Mouse (Mus musculus) neutrophil, adult 5-6 weeks (primary cell): ENCODE results near the gene Tmprss3. TPM values are rescaled to one million over a fixed set of nuclear protein-coding genes. Genes with fewer than 3 reads are reported as not detected.
A peak's percentile ranks its signal among the peaks of the same experiment; 100 is the strongest.

Source experiments
- ATAC-seq: fragments of 151-379, 151-347 bp; 2 replicates; pipeline ENCODE4 v1.8.0; 2017; ENCODE audit warnings: mild to moderate bottlenecking, moderate TSS enrichment; ENCODE audit not compliant: insufficient number of reproducible peaks, poor library complexity, low FRiP score, severe bottlenecking; ENCODE audit errors: extremely low read depth
- total RNA-seq: library from RNA; stranded (forward); fragments of 200-1000 nt; gene quantifications from 2 replicates; pipeline ENCODE4 v1.2.3, GENCODE M21; 2017

The Tmprss3 gene
- total RNA-seq, 1 experiment from 2014 or later = 0.23 TPM

GRCm38 (mm10) chr17:31207771-31208334, 9.1 kb upstream of the Tmprss3 start, which contains the start of gene Ubash3a:
Ubash3a (plus strand) TSS chr17:31207873.
- peak; percentile 22; the same call in 1 of the 2 replicates for ATAC-seq

DNA sequence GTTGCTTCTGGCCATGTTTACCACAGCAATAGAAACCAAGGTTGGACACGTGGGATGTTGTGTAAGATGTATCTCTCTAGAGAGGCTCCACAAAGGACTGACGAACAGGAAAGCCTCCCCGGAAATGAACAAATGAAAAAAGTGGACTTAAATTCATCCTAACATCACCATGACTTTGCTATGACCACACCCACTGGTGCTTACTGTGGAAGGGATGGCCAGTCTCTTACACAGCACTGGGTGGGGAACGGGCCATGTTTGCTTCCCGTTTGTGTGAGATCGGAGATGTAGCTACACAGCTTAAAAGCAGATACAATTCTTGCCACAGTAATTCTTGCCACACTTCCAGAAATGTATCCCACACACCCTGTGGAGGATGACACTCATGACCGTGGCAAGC, 2.5 kb downstream of the Tmprss3 start:
- 0 out of 2 replicates have a peak, but pooled peaks have one; percentile 15 for ATAC-seq

DNA sequence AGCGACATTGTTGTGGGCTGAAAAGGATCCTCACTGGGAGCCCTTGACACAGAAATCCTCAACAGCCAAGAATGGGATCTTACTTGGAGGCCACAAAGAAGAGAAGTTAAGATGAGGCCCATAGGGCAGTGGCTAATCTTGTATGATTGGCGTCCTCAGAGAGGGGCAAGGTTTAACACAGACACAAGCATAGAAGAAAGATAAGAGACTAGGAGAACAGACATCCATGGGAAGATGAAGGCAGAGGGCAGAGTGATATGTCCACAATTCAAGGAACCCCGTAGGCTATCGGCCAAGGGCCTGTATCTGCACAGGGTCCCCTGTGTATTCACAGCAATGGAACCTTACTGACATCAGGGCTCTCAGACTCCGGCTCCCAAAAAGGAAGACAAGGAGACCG, 3.6 kb downstream of the Tmprss3 start:
- no peak for ATAC-seq

GRCm38 (mm10) chr17:31193360-31193759, 5.4 kb downstream of the Tmprss3 start:
- ATAC-seq = no peak

- ATAC-seq = no peak
Measured at GRCm38 (mm10) chr17:31192663-31193062, 6.1 kb downstream of the Tmprss3 start.

DNA sequence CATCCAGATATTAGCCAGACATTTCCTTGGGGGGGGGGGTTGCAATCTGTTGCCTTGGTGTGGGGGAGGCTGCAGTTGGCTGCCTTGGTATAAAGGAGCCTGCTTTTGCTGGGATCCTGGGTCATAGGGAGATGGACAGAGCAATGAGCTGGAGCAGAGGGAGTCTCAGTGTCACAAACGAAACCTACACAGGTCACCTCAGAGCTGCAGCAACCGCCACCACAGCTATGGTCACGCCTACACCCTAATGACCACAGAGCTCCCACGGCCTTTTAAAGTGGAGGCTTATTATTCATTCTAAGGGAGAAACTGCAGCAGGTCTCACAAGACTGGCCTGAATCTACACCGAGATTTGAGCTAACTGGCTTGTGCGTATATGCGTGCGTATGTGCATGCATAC, 7.0 kb downstream of the Tmprss3 start:
- no peak for ATAC-seq

DNA sequence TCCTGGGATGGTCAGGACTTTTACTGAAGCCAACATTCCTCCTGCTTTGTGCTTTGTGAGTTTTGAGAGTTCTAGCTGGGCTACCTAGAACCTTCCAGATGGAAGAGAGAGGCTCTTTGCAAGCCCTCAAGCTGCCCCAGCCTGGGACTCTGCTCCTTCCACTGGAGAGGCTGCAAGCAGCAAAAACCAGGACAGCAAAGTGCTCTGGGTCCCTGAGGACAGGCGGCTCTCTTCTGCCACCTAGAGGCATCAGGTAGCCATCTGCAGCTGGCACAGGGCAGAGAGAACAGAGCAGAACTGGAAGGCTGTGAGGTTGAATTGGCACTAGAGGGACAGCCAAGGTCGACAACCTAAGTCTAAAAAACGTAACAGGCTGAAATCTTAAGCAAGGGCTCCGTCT, 11.4 kb downstream of the Tmprss3 start:
- peak; percentile 68 for ATAC-seq

GRCm38 (mm10) chr17:31184269-31184990, 14.3 kb downstream of the Tmprss3 start:
- ATAC-seq = no peak

DNA sequence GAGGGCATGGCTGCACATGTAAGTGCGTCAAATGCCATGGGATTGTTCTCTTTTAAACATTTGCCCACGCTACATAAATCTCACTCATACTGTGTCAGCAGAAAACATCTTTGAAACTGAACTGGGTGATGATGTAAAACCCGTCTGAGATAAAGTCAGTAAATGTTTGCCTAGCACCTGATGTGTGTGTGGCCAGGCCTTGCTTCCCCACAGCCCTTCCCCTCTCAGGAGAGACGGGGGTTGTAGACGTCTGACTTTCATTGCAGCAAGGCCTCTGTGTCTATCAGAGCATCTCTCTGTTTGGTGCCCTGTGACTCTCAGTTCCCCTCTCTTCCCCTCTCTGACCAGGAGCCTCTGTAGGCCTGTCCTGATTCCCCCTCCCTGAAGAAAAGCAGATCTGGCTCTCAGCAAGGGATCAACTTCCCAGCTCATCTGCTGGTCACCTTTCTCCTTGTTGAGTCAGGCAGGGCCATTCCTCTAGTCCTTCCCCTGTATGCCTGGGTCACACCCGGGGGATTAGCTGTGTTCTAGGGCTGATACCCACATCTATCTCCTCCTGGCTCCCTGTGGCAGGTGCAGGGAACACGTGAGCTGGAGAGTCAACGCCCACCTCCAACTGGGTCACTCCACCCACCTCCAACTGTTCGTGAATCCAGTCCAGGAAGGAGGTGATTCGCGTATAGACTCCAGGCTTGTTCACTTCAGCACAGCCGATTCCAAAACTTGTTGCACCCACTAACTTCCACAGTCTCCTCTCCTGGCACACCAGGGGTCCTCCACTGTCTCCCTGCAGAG, 15.4 kb downstream of the Tmprss3 start:
- ATAC-seq = no peak

- ATAC-seq = no peak
Measured at GRCm38 (mm10) chr17:31181490-31181889, 17.3 kb downstream of the Tmprss3 start.

DNA sequence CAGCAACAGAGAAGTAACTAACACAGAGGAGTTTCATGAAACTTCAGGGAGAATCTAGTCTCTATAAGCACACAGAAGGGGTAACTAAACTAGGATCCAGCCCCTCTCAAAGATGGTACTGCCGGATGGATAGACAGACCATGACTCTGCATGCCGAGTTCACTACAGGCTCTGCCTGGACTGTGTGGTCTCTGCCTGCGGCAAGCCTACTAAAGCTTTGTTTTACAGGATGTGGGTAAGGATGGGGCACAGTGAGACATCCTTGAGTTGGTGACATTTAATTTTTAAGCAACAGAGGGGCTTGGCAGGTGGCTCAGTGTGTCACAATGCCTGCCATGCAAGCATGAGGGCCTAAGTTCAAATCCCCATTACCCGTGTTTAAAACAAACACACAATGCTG, 22.5 kb downstream of the Tmprss3 start:
- ATAC-seq = no peak

DNA sequence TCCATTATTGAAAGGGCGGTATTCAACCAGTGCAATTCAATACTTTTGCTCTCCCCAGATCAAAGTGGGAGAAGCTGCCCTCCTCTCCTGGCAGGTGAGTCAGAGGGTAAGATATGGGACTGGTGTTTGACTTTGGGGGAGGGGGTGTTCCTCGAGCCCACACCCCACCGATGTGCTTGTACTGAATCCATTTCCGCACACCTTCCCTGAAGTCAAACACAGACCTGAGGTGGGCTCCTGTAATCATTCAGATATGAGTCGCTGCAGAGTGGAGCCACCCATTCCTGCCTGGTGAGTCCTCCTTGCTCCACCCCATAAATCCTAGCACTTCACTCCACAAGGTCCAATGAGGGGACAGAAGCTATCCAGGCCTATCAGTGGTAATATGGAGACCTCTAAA, 29.0 kb downstream of the Tmprss3 start:
- ATAC-seq = no peak

DNA sequence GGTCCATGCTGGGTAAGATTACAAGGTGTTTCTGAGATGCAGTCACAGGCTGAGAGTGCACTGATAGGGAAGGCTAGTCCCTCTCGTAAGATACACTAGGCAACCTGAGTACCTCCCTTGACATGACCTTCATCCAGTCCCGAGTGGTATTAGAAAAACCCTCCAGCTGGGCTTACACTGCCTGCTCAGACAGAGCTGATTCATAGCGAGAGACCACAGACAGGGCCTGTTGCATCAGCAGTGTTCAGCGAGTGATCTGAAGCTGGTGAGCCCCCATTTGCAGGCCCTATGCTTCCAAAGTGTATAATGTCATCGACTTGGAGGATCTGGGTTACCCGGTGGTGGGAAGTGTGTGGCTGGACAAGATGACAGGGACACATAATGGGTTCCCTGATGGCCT, 33.6 kb downstream of the Tmprss3 start, which contains the start of gene Tff1:
Gene Tff1 (minus strand): TSS at position 151 of the 400 bp plus-strand sequence.
- no peak for ATAC-seq

DNA sequence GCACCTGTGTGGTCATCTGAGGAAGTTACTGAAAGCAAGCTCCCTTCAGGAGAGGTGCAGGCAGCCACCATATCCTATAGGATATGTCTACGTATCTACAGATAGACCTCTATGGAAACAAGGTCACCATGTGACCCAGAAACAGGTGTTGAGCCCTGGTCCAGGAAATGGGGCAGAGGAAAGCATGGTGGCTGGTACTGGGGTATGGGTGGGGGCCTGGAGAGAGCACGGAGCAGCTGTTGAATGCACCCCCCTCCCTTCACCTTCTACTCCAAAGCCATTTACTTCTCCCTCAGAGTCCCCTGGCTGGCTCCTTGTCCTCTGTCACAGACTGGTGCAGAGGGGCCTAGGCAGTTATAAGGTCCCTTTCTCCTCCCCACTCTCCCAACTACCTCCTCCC, 35.0 kb downstream of the Tmprss3 start:
- no peak for ATAC-seq

- ATAC-seq = no peak
Measured at GRCm38 (mm10) chr17:31162607-31163006, 36.2 kb downstream of the Tmprss3 start.

GRCm38 (mm10) chr17:31160291-31160690, 38.5 kb downstream of the Tmprss3 start:
- ATAC-seq = no peak

- no peak for ATAC-seq
Measured at GRCm38 (mm10) chr17:31157921-31158320, 40.9 kb downstream of the Tmprss3 start.

DNA sequence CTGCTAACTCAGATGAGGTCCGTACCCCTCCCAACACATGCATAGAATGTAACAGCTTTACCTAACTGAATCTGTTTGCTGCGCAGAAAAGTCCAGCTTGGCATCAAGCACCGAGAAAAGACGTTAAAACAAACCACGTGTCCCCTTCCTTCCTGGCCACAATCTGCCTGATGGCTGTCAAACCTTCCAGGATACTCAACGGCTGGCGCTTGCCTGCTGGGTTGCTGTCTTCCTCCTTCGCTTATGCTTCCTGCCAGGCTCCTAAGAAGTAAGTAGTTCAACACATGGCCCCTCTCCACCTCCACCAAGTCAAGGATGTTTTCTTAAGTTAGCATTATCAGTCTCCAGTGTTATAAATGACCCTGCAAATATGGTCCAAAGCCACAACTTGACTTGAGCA, 45.0 kb downstream of the Tmprss3 start:
- no peak for ATAC-seq

DNA sequence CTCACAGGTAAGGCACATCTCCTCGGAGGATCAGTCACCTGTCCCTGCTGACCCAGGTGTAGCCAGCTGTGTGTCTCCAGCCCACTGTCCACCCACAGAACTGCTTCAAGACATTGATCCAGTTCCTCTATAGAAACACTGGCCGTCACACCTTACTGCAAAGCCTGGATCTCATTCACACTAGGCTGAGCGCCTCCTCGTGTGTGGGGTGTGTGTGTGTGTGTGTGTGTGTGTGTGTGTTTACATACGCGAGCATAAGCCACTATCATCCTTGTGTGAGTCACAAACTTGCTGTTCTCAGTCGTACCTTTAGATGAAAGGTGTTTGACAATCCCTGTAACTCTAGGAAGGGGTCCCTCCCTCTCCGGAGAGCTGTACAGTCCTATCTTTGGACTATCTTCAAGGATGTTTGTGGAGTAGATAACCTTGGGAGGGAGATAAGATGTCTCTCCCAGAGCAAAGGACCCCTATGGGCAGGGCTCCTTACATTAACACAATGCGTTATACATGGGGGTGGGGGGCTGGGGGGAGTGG, 45.7 kb downstream of the Tmprss3 start:
- no peak for ATAC-seq

DNA sequence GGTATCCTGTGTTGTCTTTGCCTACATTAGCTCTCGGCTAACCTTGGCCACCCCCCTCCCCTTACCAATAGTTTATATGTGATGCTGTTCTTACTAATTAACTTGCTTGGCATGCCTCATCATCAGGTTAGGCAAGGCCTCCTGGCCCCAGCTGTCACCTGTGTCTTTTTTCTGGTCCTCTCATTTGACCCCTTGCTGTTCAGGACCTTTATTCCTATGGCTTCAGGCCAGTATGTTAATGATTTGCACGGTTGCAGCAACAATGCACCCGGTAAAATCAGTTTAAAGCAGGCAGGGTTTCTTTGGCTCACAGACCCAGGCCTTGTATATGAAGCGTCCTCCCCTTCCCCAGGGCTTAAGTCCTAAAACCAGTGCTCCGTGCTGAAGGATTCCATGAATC, 46.3 kb downstream of the Tmprss3 start:
- ATAC-seq = no peak
